Mouse (Mus musculus) retina, adult 2 months (tissue): Measurements from ENCODE around the gene Klhl40.
A peak's percentile ranks its signal among the peaks of the same experiment; 100 is the strongest.

Experiments used
- DNase-seq: peaks from one replicate; pipeline ENCODE4 v3.0.0-alpha.2; 2012; ENCODE audit warnings: low read depth, low spot score

The Klhl40 gene

GRCm38 (mm10) chr9:121777484-121778065 is at the start of gene Klhl40:
Gene Klhl40 (plus strand): TSS chr9:121777607.
- no peak for DNase-seq

GRCm38 (mm10) chr9:121740490-121740889 is 36.9 kb upstream of the Klhl40 start:
- DNase-seq, result no peak

GRCm38 (mm10) chr9:121741168-121741567 is 36.2 kb upstream of the Klhl40 start:
- DNase-seq, result no peak

- no peak for DNase-seq
Observed at GRCm38 (mm10) chr9:121744051-121744450, 33.4 kb upstream of the Klhl40 start.

- DNase-seq, result no peak
Observed at GRCm38 (mm10) chr9:121752774-121753173, 24.6 kb upstream of the Klhl40 start.

GRCm38 (mm10) chr9:121754624-121755023 is 22.8 kb upstream of the Klhl40 start:
- DNase-seq, result no peak

- DNase-seq, result no peak
Observed at GRCm38 (mm10) chr9:121756785-121757184, 20.6 kb upstream of the Klhl40 start.

- no peak for DNase-seq
Observed at GRCm38 (mm10) chr9:121757432-121757831, 20.0 kb upstream of the Klhl40 start.

- no peak for DNase-seq
Observed at GRCm38 (mm10) chr9:121757835-121758814, 19.3 kb upstream of the Klhl40 start.

- peak; percentile 42 for DNase-seq
Observed at GRCm38 (mm10) chr9:121759091-121760081, 18.0 kb upstream of the Klhl40 start, which contains the start of gene Zfp651. Gene Zfp651 (plus strand): TSS chr9:121759330.

GRCm38 (mm10) chr9:121760271-121761090 is 16.9 kb upstream of the Klhl40 start:
- DNase-seq, result no peak

GRCm38 (mm10) chr9:121761091-121761665 is 16.2 kb upstream of the Klhl40 start:
- no peak for DNase-seq

GRCm38 (mm10) chr9:121761787-121762186 is 15.6 kb upstream of the Klhl40 start:
- DNase-seq, result no peak

GRCm38 (mm10) chr9:121762248-121762647 is 15.2 kb upstream of the Klhl40 start:
- DNase-seq, result no peak

- DNase-seq, result no peak
Observed at GRCm38 (mm10) chr9:121762761-121763160, 14.6 kb upstream of the Klhl40 start.

- no peak for DNase-seq
Observed at GRCm38 (mm10) chr9:121763716-121764115, 13.7 kb upstream of the Klhl40 start.

- no peak for DNase-seq
Observed at GRCm38 (mm10) chr9:121765166-121765855, 12.1 kb upstream of the Klhl40 start.

GRCm38 (mm10) chr9:121772412-121772811 is 5.0 kb upstream of the Klhl40 start:
- no peak for DNase-seq

- no peak for DNase-seq
Observed at GRCm38 (mm10) chr9:121775951-121776350, 1.5 kb upstream of the Klhl40 start.

- DNase-seq, result no peak
Observed at GRCm38 (mm10) chr9:121776511-121776910, 896 bp upstream of the Klhl40 start.
